Mouse (Mus musculus) layer of hippocampus, adult 2 months (tissue): ENCODE measurements around the gene Tmem101. TPM values are rescaled to one million over a fixed set of nuclear protein-coding genes. Genes with fewer than 3 reads are reported as not detected.

Experiments used
- DNase-seq, 2 experiments: peaks; one replicate each; pipeline ENCODE4 v3.0.0; 2022; ENCODE audit warnings: low spot score in 2 of 2
- H3K27ac ChIP-seq: fragments of 200-600 bp; 2 replicates; pipeline ENCODE4 v1.8.1; 2022
- H3K4me3 ChIP-seq: fragments of 200-600 bp; 2 replicates; pipeline ENCODE4 v1.8.1; 2022; ENCODE audit warnings: mild to moderate bottlenecking
- CTCF ChIP-seq: fragments of 200-600 bp; conservative IDR thresholded peaks from 2 replicates; pipeline ENCODE4 v1.8.1; 2022; ENCODE audit warnings: antibody characterized with exemption, mild to moderate bottlenecking, moderate library complexity
- long read RNA-seq, 2 experiments: library from polyadenylated mRNA; stranded (forward); transcript quantifications; one replicate each; pipeline ENCODE4 v2.0.0; 2021; ENCODE audit warnings: borderline mapping rate in 2 of 2
- total RNA-seq, 2 experiments: library from RNA; stranded (reverse); gene quantifications; 2 replicates each; pipeline ENCODE4 v1.2.3; 2021

The Tmem101 gene
- total RNA-seq = 10 to 100 TPM; 26.5 to 27.1 TPM
- long read RNA-seq, experiment 1, transcript Tmem101-201 (4 exons, 1,574 nt) = major isoform, 20 of 26 reads
- long read RNA-seq, experiment 1, partial matches to known transcripts = 2 of 26 reads
- long read RNA-seq, experiment 1, other reads (novel, unspliced or antisense) = 4 of 26 reads
- long read RNA-seq, experiment 2, transcript Tmem101-201 (4 exons, 1,574 nt) = major isoform, 23 of 31 reads
- long read RNA-seq, experiment 2, partial matches to known transcripts = 1 of 31 reads
- long read RNA-seq, experiment 2, other reads (novel, unspliced or antisense) = 7 of 31 reads

- peak within 1 kb of the TSS; percentile 80 for H3K4me3 ChIP-seq
- H3K27ac ChIP-seq = peak within 1 kb of the TSS; percentile 88
- peak; percentile 87 to 89 for DNase-seq
- TF ChIP-seq CTCF = peak; percentile 75
Measured at GRCm38 (mm10) chr11:102156039-102156785, at the start of gene Tmem101. TSS of gene Tmem101 (minus strand) at chr11:102156404.

- no peak overlapping the region for H3K27ac ChIP-seq
- H3K4me3 ChIP-seq = no peak overlapping the region
- TF ChIP-seq CTCF = peak; percentile 59
- peak in 1 of 2 experiments; percentile 67 for DNase-seq
Measured at GRCm38 (mm10) chr11:102201408-102201821, 45.2 kb upstream of the Tmem101 start.

GRCm38 (mm10) chr11:102199856-102200255 is 43.7 kb upstream of the Tmem101 start:
- Histone ChIP-seq H3K27ac (no peak overlapping the region), H3K4me3 (no peak overlapping the region)
- no peak for TF ChIP-seq CTCF
- no peak for DNase-seq

GRCm38 (mm10) chr11:102198245-102198644 is 42.0 kb upstream of the Tmem101 start:
- peak; percentile 25; the same call in 1 of the 2 replicates for TF ChIP-seq CTCF

GRCm38 (mm10) chr11:102196018-102196797 is 40.0 kb upstream of the Tmem101 start:
- Histone ChIP-seq H3K27ac (peak overlapping the region; percentile 69), H3K4me3 (no peak overlapping the region)
- no peak for TF ChIP-seq CTCF
- peak; percentile 51 to 71 for DNase-seq

More at GRCm38 (mm10) chr11:102198245-102198644, 42.0 kb upstream of the Tmem101 start:
- H3K27ac ChIP-seq = peak overlapping the region; percentile 48; the same call in 1 of the 2 replicates
- H3K4me3 ChIP-seq = no peak overlapping the region
- no peak for DNase-seq

- Histone ChIP-seq H3K27ac (no peak overlapping the region), H3K4me3 (no peak overlapping the region)
- TF ChIP-seq CTCF = no peak
- DNase-seq = no peak
Measured at GRCm38 (mm10) chr11:102193657-102194440, 37.6 kb upstream of the Tmem101 start.

GRCm38 (mm10) chr11:102190848-102191247 is 34.6 kb upstream of the Tmem101 start:
- no peak for TF ChIP-seq CTCF
- no peak for DNase-seq
- H3K4me3 ChIP-seq = no peak overlapping the region; the same call in 1 of the 2 replicates
- peak overlapping the region; percentile 88; the same call in 1 of the 2 replicates for H3K27ac ChIP-seq

GRCm38 (mm10) chr11:102189461-102190436 is 33.5 kb upstream of the Tmem101 start, which contains the start of gene G6pc3:
TSS of gene G6pc3 (plus strand) at chr11:102189620.
- Histone ChIP-seq H3K27ac (peak within 1 kb of the TSS; percentile 88), H3K4me3 (peak within 1 kb of the TSS; percentile 61)
- peak; percentile 84 to 93 for DNase-seq
- TF ChIP-seq CTCF = no peak

- Histone ChIP-seq H3K4me3 (peak overlapping the region; percentile 61), H3K27ac (peak overlapping the region; percentile 88)
- no peak for DNase-seq
- no peak for TF ChIP-seq CTCF
Measured at GRCm38 (mm10) chr11:102188980-102189379, 32.8 kb upstream of the Tmem101 start.

- H3K27ac ChIP-seq = peak overlapping the region; percentile 91; the same call in 1 of the 2 replicates
- DNase-seq = no peak
- TF ChIP-seq CTCF = no peak
Measured at GRCm38 (mm10) chr11:102186235-102186634, 30.0 kb upstream of the Tmem101 start.

GRCm38 (mm10) chr11:102185677-102186076 is 29.5 kb upstream of the Tmem101 start:
- Histone ChIP-seq H3K27ac (peak overlapping the region; percentile 91), H3K4me3 (peak overlapping the region; percentile 94)
- no peak for DNase-seq
- no peak for TF ChIP-seq CTCF

More at GRCm38 (mm10) chr11:102186235-102186634, 30.0 kb upstream of the Tmem101 start:
- no peak overlapping the region for H3K4me3 ChIP-seq
